Mouse (Mus musculus) thymus, adult 2 months (tissue): ENCODE measurements around the gene Cbr4. TPM values are rescaled to one million over a fixed set of nuclear protein-coding genes. Genes with fewer than 3 reads are reported as not detected.

Source experiments
- DNase-seq: peaks from one replicate; pipeline ENCODE4 v3.0.0; 2021
- H3K27ac ChIP-seq: fragments of 200-500 bp; 2 replicates; pipeline ENCODE4 v1.5.1; 2012; ENCODE audit warnings: low read length, control low read depth; ENCODE audit not compliant: control insufficient read depth, insufficient read depth
- H3K27me3 ChIP-seq: fragments of 200-500 bp; 2 replicates; pipeline ENCODE4 v1.6.1; 2012; ENCODE audit warnings: mild to moderate bottlenecking, low read length, moderate library complexity, mixed read lengths; ENCODE audit not compliant: control insufficient read depth, insufficient read depth
- H3K36me3 ChIP-seq: fragments of 200-500 bp; 2 replicates; pipeline ENCODE4 v1.6.1; 2012; ENCODE audit warnings: mild to moderate bottlenecking, low read length, moderate library complexity; ENCODE audit not compliant: control insufficient read depth, insufficient read depth
- H3K4me1 ChIP-seq: fragments of 200-500 bp; replicated peaks from 2 replicates; pipeline ENCODE4 v1.6.1; 2012; ENCODE audit warnings: low read length; ENCODE audit not compliant: control insufficient read depth, insufficient read depth
- H3K4me3 ChIP-seq: fragments of 200-500 bp; 2 replicates; pipeline ENCODE4 v1.5.1; 2012; ENCODE audit warnings: mild to moderate bottlenecking, low read length, control low read depth, moderate library complexity; ENCODE audit not compliant: control insufficient read depth, insufficient read depth
- CTCF ChIP-seq: fragments of 200-500 bp; IDR thresholded peaks from 2 replicates; pipeline ENCODE4 v1.5.1; 2012; ENCODE audit warnings: mild to moderate bottlenecking, control low read depth, low read length, moderate library complexity, borderline replicate concordance; ENCODE audit not compliant: control insufficient read depth, poor library complexity, insufficient read depth; ENCODE audit errors: extremely low read depth
- POLR2A ChIP-seq: fragments of 200-500 bp; IDR thresholded peaks from 2 replicates; pipeline ENCODE4 v1.6.1; 2012; ENCODE audit warnings: mild to moderate bottlenecking, low read length, control low read depth, moderate library complexity; ENCODE audit not compliant: control insufficient read depth, poor library complexity, insufficient read depth; ENCODE audit errors: extremely low read depth
- WGBS: fragments of 180-500 bp; shearing (Covaris S2); methylation state at CpG from one replicate; pipeline ENCODE4 v1.1.7; 2018; 5-methylcytosine and 5-hydroxymethylcytosine counted together
- polyA plus RNA-seq: library from polyadenylated mRNA; depleted of rRNA; stranded (reverse); fragments of >200 nt; gene quantifications from 2 replicates; pipeline ENCODE4 v1.2.3, GENCODE M21; 2012

The Cbr4 gene
- polyA plus RNA-seq, 1 experiment: 5.2 TPM

DNA sequence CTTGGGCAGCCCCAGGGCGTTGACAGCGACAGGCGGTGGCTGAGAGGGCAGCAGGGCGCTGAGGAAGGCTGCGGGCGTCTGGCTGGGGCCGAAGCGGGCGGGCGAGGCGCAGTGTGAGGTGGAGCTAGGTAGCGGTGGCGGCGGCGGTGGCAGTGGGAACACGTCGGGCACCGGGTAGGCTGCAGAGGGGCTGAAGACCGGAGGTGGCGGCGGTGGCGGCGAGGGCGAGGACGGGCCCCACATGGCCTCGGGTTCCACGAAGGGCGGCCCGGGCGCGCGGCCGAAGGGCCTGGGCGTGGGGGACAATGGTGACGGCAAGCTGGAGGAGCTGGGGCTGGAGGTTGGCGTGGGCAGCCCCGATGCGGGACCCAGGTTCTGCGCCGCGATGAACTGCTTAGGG, 62.1 kb downstream of the Cbr4 start:
- Histone ChIP-seq H3K4me3 (no peak overlapping the region), H3K27me3 (no peaks in the 10 kb centered on the region), H3K36me3 (no peaks in the 10 kb centered on the region), H3K27ac (no peak overlapping the region), H3K4me1 (no peaks in the 10 kb centered on the region)
- TF ChIP-seq CTCF (no peak), POLR2A (no peak)
- no peak for DNase-seq
- 96% methylated on average over 41 of the region's 41 CpGs for WGBS

DNA sequence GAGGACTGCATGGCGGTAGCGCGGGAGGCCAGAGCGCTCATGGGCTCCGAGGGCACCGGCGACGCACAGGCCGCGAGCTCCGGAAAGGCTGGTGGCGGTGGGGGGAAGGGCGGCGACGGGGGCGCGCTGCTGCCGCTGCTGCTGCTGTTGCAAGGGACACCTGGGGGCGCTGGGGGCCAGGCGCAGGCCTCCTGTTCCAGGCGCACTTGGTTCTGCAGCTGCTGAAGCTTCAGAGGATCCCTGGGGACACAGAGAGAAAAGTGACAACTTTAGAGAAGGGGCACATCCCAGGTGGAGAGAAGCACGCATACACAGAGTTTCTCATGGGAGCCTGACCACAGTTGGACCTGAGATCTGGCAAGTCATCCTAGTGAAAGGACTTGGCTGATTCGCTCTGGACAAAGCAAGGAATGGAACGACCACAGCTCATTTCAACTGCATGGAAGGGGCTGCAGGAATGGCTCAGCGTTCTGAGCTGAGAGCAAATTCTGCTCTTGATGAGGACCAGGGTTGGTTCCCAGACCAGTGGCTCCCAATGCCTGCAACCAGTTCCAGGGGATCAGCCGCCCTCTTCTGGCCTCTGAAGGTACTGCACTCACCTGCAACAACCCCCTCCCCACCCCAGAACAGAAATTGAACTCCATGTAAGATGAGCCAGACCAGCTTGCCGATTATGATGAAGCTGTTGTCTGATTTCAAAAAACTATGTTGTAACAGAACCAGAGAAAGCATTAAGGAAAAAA, 62.6 kb downstream of the Cbr4 start:
- H3K27me3 ChIP-seq: no peaks in the 10 kb centered on the region
- TF ChIP-seq CTCF: peak; percentile 25; the same call in 1 of the 2 replicates
- TF ChIP-seq POLR2A: no peak
- 95% methylated on average over 27 of the region's 27 CpGs for WGBS
- no peaks in the 10 kb centered on the region for H3K36me3 ChIP-seq
- H3K27ac ChIP-seq: no peak overlapping the region
- H3K4me3 ChIP-seq: no peak overlapping the region
- H3K4me1 ChIP-seq: no peaks in the 10 kb centered on the region
- peak; percentile 22 for DNase-seq

- H3K36me3 ChIP-seq: no peaks in the 10 kb centered on the region
- H3K4me3 ChIP-seq: no peak overlapping the region
- 71% methylated on average over 6 of the region's 6 CpGs for WGBS
- H3K27ac ChIP-seq: no peak overlapping the region
- H3K4me1 ChIP-seq: no peaks in the 10 kb centered on the region
- no peaks in the 10 kb centered on the region for H3K27me3 ChIP-seq
- DNase-seq: no peak
- TF ChIP-seq POLR2A (no peak), CTCF (no peak)
Measured at GRCm38 (mm10) chr8:61552221-61552620, 64.7 kb downstream of the Cbr4 start.

GRCm38 (mm10) chr8:61552755-61553402, 65.3 kb downstream of the Cbr4 start:
- Histone ChIP-seq H3K36me3 (no peaks in the 10 kb centered on the region), H3K27me3 (no peaks in the 10 kb centered on the region), H3K4me1 (no peaks in the 10 kb centered on the region), H3K27ac (no peak overlapping the region), H3K4me3 (no peak overlapping the region)
- TF ChIP-seq POLR2A (no peak), CTCF (no peak)
- DNase-seq: no peak
- WGBS: 89% methylated on average over 8 of the region's 8 CpGs

- Histone ChIP-seq H3K4me1 (no peaks in the 10 kb centered on the region), H3K27ac (no peak overlapping the region), H3K36me3 (no peaks in the 10 kb centered on the region), H3K4me3 (no peak overlapping the region), H3K27me3 (no peaks in the 10 kb centered on the region)
- TF ChIP-seq CTCF: no peak
- no peak for TF ChIP-seq POLR2A
- no peak for DNase-seq
- WGBS: 96% methylated on average over 6 of the region's 6 CpGs
Measured at GRCm38 (mm10) chr8:61555343-61555742, 67.8 kb downstream of the Cbr4 start.

DNA sequence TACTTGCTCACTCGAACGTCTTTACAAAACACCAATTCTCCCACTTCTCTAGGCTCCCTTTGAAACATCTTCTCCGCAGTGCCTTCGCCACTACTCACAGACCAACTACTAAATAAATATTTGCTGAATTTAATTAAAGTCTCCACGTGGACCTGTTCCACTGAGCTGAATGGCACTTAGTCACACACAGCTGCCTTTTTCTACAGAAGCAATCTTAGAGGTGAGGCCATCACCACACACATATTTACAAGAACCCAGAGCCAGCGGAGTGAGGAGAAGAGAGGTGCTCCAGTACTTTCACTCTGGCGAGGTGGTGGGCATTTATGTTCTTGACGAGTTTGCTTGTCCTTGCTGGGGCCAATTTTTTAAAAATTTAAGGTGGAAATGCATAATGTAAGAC, 68.7 kb downstream of the Cbr4 start:
- Histone ChIP-seq H3K27ac (no peak overlapping the region), H3K4me1 (no peaks in the 10 kb centered on the region), H3K4me3 (no peak overlapping the region), H3K36me3 (no peaks in the 10 kb centered on the region), H3K27me3 (no peaks in the 10 kb centered on the region)
- 89% methylated on average over 8 of the region's 8 CpGs for WGBS
- TF ChIP-seq CTCF: no peak
- TF ChIP-seq POLR2A: no peak
- no peak for DNase-seq
